Mouse (Mus musculus) kidney, embryonic 16.5 days (tissue): ENCODE results near the gene Peli2. TPM values are rescaled to one million over a fixed set of nuclear protein-coding genes. Genes with fewer than 3 reads are reported as not detected.

Source experiments
- ATAC-seq: fragments of 200-750 bp; cut with Nextera tagmentation; 2 replicates; pipeline ENCODE4 v1.8.0; 2017; ENCODE audit warnings: moderate TSS enrichment; ENCODE audit not compliant: low FRiP score, low TSS enrichment
- H3K27ac ChIP-seq: fragments of 300-500 bp; sonication (generic); 2 replicates; pipeline ENCODE4 v1.5.1; 2014; ENCODE audit warnings: low read length
- H3K27me3 ChIP-seq: fragments of 300-500 bp; sonication (generic); 2 replicates; pipeline ENCODE4 v1.6.1; 2014; ENCODE audit warnings: low read length, control low read depth, mixed read lengths; ENCODE audit not compliant: insufficient read depth
- H3K36me3 ChIP-seq: fragments of 300-500 bp; sonication (generic); 2 replicates; pipeline ENCODE4 v1.6.1; 2014; ENCODE audit warnings: low read length, control low read depth, mixed read lengths; ENCODE audit not compliant: insufficient read depth
- H3K4me1 ChIP-seq: fragments of 300-500 bp; sonication (generic); 2 replicates; pipeline ENCODE4 v1.6.1; 2014; ENCODE audit warnings: low read length, control low read depth, mixed read lengths; ENCODE audit not compliant: insufficient read depth
- H3K4me2 ChIP-seq: fragments of 300-500 bp; sonication (generic); replicated peaks from 2 replicates; pipeline ENCODE4 v1.6.1; 2014; ENCODE audit warnings: low read depth, low read length
- H3K4me3 ChIP-seq: fragments of 300-500 bp; sonication (generic); 2 replicates; pipeline ENCODE4 v1.5.1; 2014; ENCODE audit warnings: mild to moderate bottlenecking, low read length
- H3K9ac ChIP-seq: fragments of 300-500 bp; sonication (generic); replicated peaks from 2 replicates; pipeline ENCODE4 v1.6.1; 2014; ENCODE audit warnings: low read length
- H3K9me3 ChIP-seq: fragments of 300-500 bp; sonication (generic); 2 replicates; pipeline ENCODE4 v1.6.1; 2016; ENCODE audit warnings: low read length, control low read depth
- WGBS: fragments of 180-500 bp; shearing (Covaris S2); extraction: QIAGEN DNeasy Blood & Tissue Kit; methylation state at CpG from one replicate; pipeline ENCODE4 v1.1.7; 2014; 5-methylcytosine and 5-hydroxymethylcytosine counted together
- polyA plus RNA-seq: library from polyadenylated mRNA; unstranded; fragments of >200 nt; fragmentation: Nextera tagmentation; extraction: Ambion mirVana; gene quantifications from 2 replicates; pipeline ENCODE4 v1.2.1, GENCODE M21; 2015

Gene Peli2
- polyA plus RNA-seq, 1 experiment from 2014 or later: 8.6 TPM

DNA sequence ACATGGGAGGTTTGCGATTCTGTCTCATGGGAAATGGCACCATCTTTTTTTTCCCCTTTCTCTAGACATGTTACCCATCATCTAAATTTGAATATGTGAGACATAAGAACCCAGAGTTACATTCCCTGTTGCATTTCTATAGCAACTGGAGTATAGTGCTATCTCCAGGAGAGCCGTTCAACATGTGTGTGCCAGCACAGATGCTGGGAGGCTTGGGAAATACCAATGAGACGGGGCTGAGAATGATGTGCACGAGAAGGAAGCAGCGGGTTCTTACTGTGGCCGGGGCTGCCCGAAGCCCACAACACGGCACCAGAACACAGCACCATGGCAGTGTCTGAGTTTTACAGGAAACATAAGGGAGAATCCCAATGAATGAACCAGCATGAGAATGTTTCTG lies 29.5 kb upstream of the Peli2 start:
- H3K27me3 ChIP-seq: no peaks in the 10 kb centered on the region
- H3K4me1 ChIP-seq: no peaks in the 10 kb centered on the region
- no peak overlapping the region for H3K4me3 ChIP-seq
- no peak overlapping the region for H3K9ac ChIP-seq
- WGBS: 88% methylated on average over 8 of the region's 8 CpGs
- no peaks in the 10 kb centered on the region for H3K36me3 ChIP-seq
- H3K27ac ChIP-seq: no peak overlapping the region
- no peak for ATAC-seq
- no peak overlapping the region for H3K4me2 ChIP-seq
- peaks cover 6% of the 10 kb centered on the region; the same call in 1 of the 2 replicates for H3K9me3 ChIP-seq

- ATAC-seq: no peak
- H3K4me3 ChIP-seq: no peak overlapping the region
- H3K9ac ChIP-seq: no peak overlapping the region
- no peaks in the 10 kb centered on the region for H3K9me3 ChIP-seq
- no peaks in the 10 kb centered on the region for H3K27me3 ChIP-seq
- H3K36me3 ChIP-seq: no peaks in the 10 kb centered on the region
- no peaks in the 10 kb centered on the region for H3K4me1 ChIP-seq
- H3K27ac ChIP-seq: no peak overlapping the region
- 48% methylated on average over 6 of the region's 6 CpGs for WGBS
- no peak overlapping the region for H3K4me2 ChIP-seq
These were observed 22.4 kb upstream of the Peli2 start for GRCm38 (mm10) chr14:48098253-48098652.

DNA sequence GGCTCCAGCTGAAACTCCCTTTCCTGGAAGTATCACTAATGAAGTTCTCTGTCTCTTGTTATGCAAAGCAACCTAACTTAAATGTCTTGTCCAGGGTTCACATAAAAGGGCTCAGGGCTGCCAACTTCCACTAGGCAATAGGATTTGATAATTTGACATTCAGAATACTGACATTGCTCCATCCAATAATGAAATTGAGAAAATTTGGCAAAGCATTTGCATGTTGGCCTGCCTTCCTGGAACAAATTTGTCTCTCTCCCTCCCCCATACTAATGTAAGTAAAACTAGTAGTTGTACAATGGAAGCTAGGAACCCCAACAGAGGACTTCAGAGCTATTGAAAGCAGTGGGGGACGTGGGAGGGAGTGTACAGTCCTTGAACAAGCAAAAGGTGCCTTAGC lies 21.3 kb upstream of the Peli2 start:
- Histone ChIP-seq H3K27me3 (no peaks in the 10 kb centered on the region), H3K9ac (no peak overlapping the region), H3K9me3 (no peaks in the 10 kb centered on the region), H3K27ac (no peak overlapping the region), H3K4me2 (no peak overlapping the region), H3K36me3 (no peaks in the 10 kb centered on the region), H3K4me3 (no peak overlapping the region), H3K4me1 (no peaks in the 10 kb centered on the region)
- 47% methylated on average over 1 of the region's 1 CpGs for WGBS
- ATAC-seq: no peak

- H3K4me3 ChIP-seq: no peak overlapping the region
These were observed 14.2 kb upstream of the Peli2 start for GRCm38 (mm10) chr14:48106453-48106852.

GRCm38 (mm10) chr14:48117986-48118385 lies 2.6 kb upstream of the Peli2 start:
- Histone ChIP-seq H3K4me1 (peaks cover 25% of the 10 kb centered on the region), H3K9ac (no peak overlapping the region), H3K27ac (no peak overlapping the region), H3K36me3 (no peaks in the 10 kb centered on the region), H3K4me2 (no peak overlapping the region), H3K4me3 (no peak overlapping the region), H3K27me3 (peaks cover 10% of the 10 kb centered on the region), H3K9me3 (no peaks in the 10 kb centered on the region)
- no peak for ATAC-seq
- 70% methylated on average over 5 of the region's 5 CpGs for WGBS

More at GRCm38 (mm10) chr14:48106453-48106852, 14.2 kb upstream of the Peli2 start:
- no peak for ATAC-seq
- Histone ChIP-seq H3K4me1 (no peaks in the 10 kb centered on the region), H3K27me3 (no peaks in the 10 kb centered on the region), H3K36me3 (no peaks in the 10 kb centered on the region), H3K9ac (no peak overlapping the region), H3K4me2 (no peak overlapping the region), H3K27ac (no peak overlapping the region), H3K9me3 (0 out of 2 replicates have a peak, but pooled peaks cover 5% of the 10 kb centered on the region)
- 79% methylated on average over 7 of the region's 7 CpGs for whole genome bisulfite sequencing

GRCm38 (mm10) chr14:48119012-48119647 lies 1.5 kb upstream of the Peli2 start:
- peaks cover 28% of the 10 kb centered on the region for H3K4me1 ChIP-seq
- H3K4me3 ChIP-seq: peak overlapping the region; percentile 7; the same call in 1 of the 2 replicates
- peak overlapping the region; percentile 33 for H3K4me2 ChIP-seq
- ATAC-seq: no peak
- WGBS: 8% methylated on average over 9 of the region's 9 CpGs
- H3K27ac ChIP-seq: no peak overlapping the region
- H3K9ac ChIP-seq: no peak overlapping the region
- H3K9me3 ChIP-seq: no peaks in the 10 kb centered on the region
- H3K27me3 ChIP-seq: peaks cover 10% of the 10 kb centered on the region
- no peaks in the 10 kb centered on the region for H3K36me3 ChIP-seq

GRCm38 (mm10) chr14:48119648-48120270 lies 864 bp upstream of the Peli2 start:
- WGBS: 4% methylated on average over 17 of the region's 17 CpGs

DNA sequence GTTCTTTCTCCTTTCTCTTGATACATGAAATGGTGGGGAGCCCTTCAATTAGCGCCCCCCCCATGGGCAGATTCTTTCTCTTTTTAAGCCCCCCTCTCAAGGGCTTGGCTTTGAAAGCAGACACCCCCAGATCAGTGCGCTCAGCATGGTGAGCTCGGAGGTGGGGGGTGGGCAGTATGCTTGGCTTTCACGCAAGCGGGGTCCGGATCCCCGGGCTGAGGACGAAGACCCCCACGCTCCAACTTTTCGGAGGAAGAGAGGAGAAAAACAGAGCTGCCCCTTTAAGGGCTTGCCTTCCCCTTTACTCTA lies 226 bp upstream of the Peli2 start:
- WGBS: 0% methylated on average over 10 of the region's 10 CpGs
- peak overlapping the region; percentile 34; the same call in 1 of the 2 replicates for H3K27ac ChIP-seq
- H3K9me3 ChIP-seq: no peaks in the 10 kb centered on the region
- H3K36me3 ChIP-seq: no peaks in the 10 kb centered on the region
- ATAC-seq: no peak
- peak overlapping the region; percentile 92 for H3K4me2 ChIP-seq
- peak overlapping the region; percentile 84 for H3K4me3 ChIP-seq
- H3K4me1 ChIP-seq: peaks cover 37% of the 10 kb centered on the region
- H3K27me3 ChIP-seq: peaks cover 10% of the 10 kb centered on the region
- peak overlapping the region; percentile 88 for H3K9ac ChIP-seq

More at GRCm38 (mm10) chr14:48119648-48120270, 864 bp upstream of the Peli2 start:
- no peak overlapping the region for H3K27ac ChIP-seq
- H3K4me2 ChIP-seq: peak overlapping the region; percentile 92
- H3K4me1 ChIP-seq: peaks cover 34% of the 10 kb centered on the region
- no peaks in the 10 kb centered on the region for H3K36me3 ChIP-seq
- ATAC-seq: no peak
- no peaks in the 10 kb centered on the region for H3K9me3 ChIP-seq
- peaks cover 10% of the 10 kb centered on the region for H3K27me3 ChIP-seq
- peak overlapping the region; percentile 36 for H3K4me3 ChIP-seq
- no peak overlapping the region for H3K9ac ChIP-seq

GRCm38 (mm10) chr14:48121529-48122517 lies 1.2 kb downstream of the Peli2 start:
- H3K4me2 ChIP-seq: peak overlapping the region; percentile 92
- H3K4me1 ChIP-seq: peaks cover 37% of the 10 kb centered on the region
- peak overlapping the region; percentile 88 for H3K9ac ChIP-seq
- H3K36me3 ChIP-seq: no peaks in the 10 kb centered on the region
- WGBS: under 1% methylated on average over 32 of the region's 32 CpGs
- no peak; the same call in 1 of the 2 replicates for ATAC-seq
- H3K4me3 ChIP-seq: peak overlapping the region; percentile 84
- peak overlapping the region; percentile 82 for H3K27ac ChIP-seq
- peaks cover 10% of the 10 kb centered on the region for H3K27me3 ChIP-seq
- H3K9me3 ChIP-seq: no peaks in the 10 kb centered on the region
